Mouse (Mus musculus) embryonic facial prominence, embryonic 12.5 days (tissue): ENCODE measurements at regions not wholly inside any gene's neighbourhood (a gene's known extent, or its start where the extent isn't known, plus 50 kb on each side); places are given as distances from the start of the nearest gene placed in this dataset.

Source experiments
- ATAC-seq: fragments of 200-750 bp; cut with Nextera tagmentation; 2 replicates; pipeline ENCODE4 v1.8.0; 2017; ENCODE audit not compliant: insufficient number of reproducible peaks, insufficient read depth, low FRiP score, low TSS enrichment
- H3K27ac ChIP-seq: fragments of 300-500 bp; sonication (generic); 2 replicates; pipeline ENCODE4 v1.5.1; 2016; ENCODE audit warnings: mild to moderate bottlenecking
- H3K27me3 ChIP-seq: fragments of 300-500 bp; sonication (generic); 2 replicates; pipeline ENCODE4 v1.6.1; 2016; ENCODE audit warnings: mild to moderate bottlenecking, moderate library complexity
- H3K36me3 ChIP-seq: fragments of 300-500 bp; sonication (generic); 2 replicates; pipeline ENCODE4 v1.6.1; 2016; ENCODE audit warnings: mild to moderate bottlenecking
- H3K4me1 ChIP-seq: fragments of 300-500 bp; sonication (generic); 2 replicates; pipeline ENCODE4 v1.6.1; 2016
- H3K4me2 ChIP-seq: fragments of 300-500 bp; sonication (generic); replicated peaks from 2 replicates; pipeline ENCODE4 v1.6.1; 2016; ENCODE audit warnings: mild to moderate bottlenecking, moderate library complexity
- H3K4me3 ChIP-seq: fragments of 300-500 bp; sonication (generic); 2 replicates; pipeline ENCODE4 v1.5.1; 2016; ENCODE audit warnings: mild to moderate bottlenecking
- H3K9ac ChIP-seq: fragments of 300-500 bp; sonication (generic); 2 replicates; pipeline ENCODE4 v1.6.1; 2016; ENCODE audit warnings: mild to moderate bottlenecking, moderate library complexity
- H3K9me3 ChIP-seq: fragments of 300-500 bp; sonication (generic); 2 replicates; pipeline ENCODE4 v1.6.1; 2016; ENCODE audit warnings: mild to moderate bottlenecking, moderate library complexity
- WGBS: fragments of 180-500 bp; shearing (Covaris S2); methylation state at CpG from one replicate; pipeline ENCODE4 v1.1.7; 2016; 5-methylcytosine and 5-hydroxymethylcytosine counted together

- no peaks in the 10 kb centered on the region for H3K9me3 ChIP-seq
- 51% methylated on average over 3 of the region's 3 CpGs for WGBS
- peaks cover 12% of the 10 kb centered on the region for H3K4me1 ChIP-seq
- H3K36me3 ChIP-seq: no peaks in the 10 kb centered on the region
- no peak overlapping the region for H3K4me3 ChIP-seq
- H3K27ac ChIP-seq: no peak overlapping the region
- no peak overlapping the region for H3K9ac ChIP-seq
- no peak for ATAC-seq
- H3K4me2 ChIP-seq: no peak overlapping the region
- no peaks in the 10 kb centered on the region for H3K27me3 ChIP-seq
Measured at GRCm38 (mm10) chr17:45863031-45863430, 129.4 kb upstream of the 1600014C23Rik start.

GRCm38 (mm10) chr17:45859441-45859840 is 125.8 kb upstream of the 1600014C23Rik start:
- Histone ChIP-seq H3K27ac (no peak overlapping the region), H3K27me3 (no peaks in the 10 kb centered on the region), H3K4me3 (no peak overlapping the region), H3K4me1 (peaks cover 18% of the 10 kb centered on the region), H3K9ac (no peak overlapping the region), H3K9me3 (no peaks in the 10 kb centered on the region), H3K36me3 (no peaks in the 10 kb centered on the region), H3K4me2 (no peak overlapping the region)
- 85% methylated on average over 5 of the region's 5 CpGs for WGBS
- no peak for ATAC-seq

- no peak overlapping the region for H3K9ac ChIP-seq
- H3K27ac ChIP-seq: no peak overlapping the region
- no peaks in the 10 kb centered on the region for H3K9me3 ChIP-seq
- peaks cover 18% of the 10 kb centered on the region for H3K4me1 ChIP-seq
- peaks cover 4% of the 10 kb centered on the region; the same call in 1 of the 2 replicates for H3K27me3 ChIP-seq
- no peaks in the 10 kb centered on the region for H3K36me3 ChIP-seq
- no peak overlapping the region for H3K4me3 ChIP-seq
- no peak overlapping the region for H3K4me2 ChIP-seq
- no peak for ATAC-seq
- 80% methylated on average over 21 of the region's 21 CpGs for WGBS
Measured at GRCm38 (mm10) chr17:45853931-45854653, 120.4 kb upstream of the 1600014C23Rik start.

- Histone ChIP-seq H3K36me3 (no peaks in the 10 kb centered on the region), H3K9ac (no peak overlapping the region), H3K4me1 (peaks cover 18% of the 10 kb centered on the region), H3K27ac (no peak overlapping the region), H3K27me3 (peaks cover 4% of the 10 kb centered on the region; the same call in 1 of the 2 replicates), H3K4me2 (no peak overlapping the region), H3K9me3 (no peaks in the 10 kb centered on the region), H3K4me3 (no peak overlapping the region)
- whole genome bisulfite sequencing: 48% methylated on average over 5 of the region's 5 CpGs
- ATAC-seq: no peak
Measured at GRCm38 (mm10) chr17:45852402-45852801, 118.8 kb upstream of the 1600014C23Rik start.

GRCm38 (mm10) chr17:45851723-45852396 is 118.2 kb upstream of the 1600014C23Rik start:
- Histone ChIP-seq H3K4me2 (no peak overlapping the region), H3K27me3 (peaks cover 4% of the 10 kb centered on the region; the same call in 1 of the 2 replicates), H3K9ac (no peak overlapping the region), H3K4me3 (no peak overlapping the region), H3K4me1 (peaks cover 18% of the 10 kb centered on the region), H3K27ac (no peak overlapping the region), H3K9me3 (no peaks in the 10 kb centered on the region), H3K36me3 (no peaks in the 10 kb centered on the region)
- no peak for ATAC-seq
- 48% methylated on average over 8 of the region's 8 CpGs for WGBS

GRCm38 (mm10) chr17:45850976-45851375 is 117.3 kb upstream of the 1600014C23Rik start:
- H3K4me1 ChIP-seq: peaks cover 10% of the 10 kb centered on the region
- H3K4me3 ChIP-seq: no peak overlapping the region
- 76% methylated on average over 6 of the region's 6 CpGs for WGBS
- no peaks in the 10 kb centered on the region for H3K36me3 ChIP-seq
- peaks cover 1% of the 10 kb centered on the region for H3K9me3 ChIP-seq
- peaks cover 4% of the 10 kb centered on the region; the same call in 1 of the 2 replicates for H3K27me3 ChIP-seq
- no peak for ATAC-seq
- no peak overlapping the region for H3K4me2 ChIP-seq
- no peak overlapping the region for H3K27ac ChIP-seq
- H3K9ac ChIP-seq: no peak overlapping the region

- Histone ChIP-seq H3K4me2 (no peak overlapping the region), H3K36me3 (no peaks in the 10 kb centered on the region), H3K27ac (no peak overlapping the region), H3K27me3 (peaks cover 4% of the 10 kb centered on the region; the same call in 1 of the 2 replicates), H3K9ac (no peak overlapping the region), H3K4me3 (no peak overlapping the region), H3K9me3 (peaks cover 4% of the 10 kb centered on the region), H3K4me1 (peaks cover 2% of the 10 kb centered on the region)
- 66% methylated on average over 5 of the region's 5 CpGs for WGBS
- ATAC-seq: no peak
Measured at GRCm38 (mm10) chr17:45850174-45850573, 116.5 kb upstream of the 1600014C23Rik start.

GRCm38 (mm10) chr17:45848605-45849004 is 115.0 kb upstream of the 1600014C23Rik start:
- ATAC-seq: no peak
- 21% methylated on average over 8 of the region's 8 CpGs for WGBS
- Histone ChIP-seq H3K4me2 (no peak overlapping the region), H3K9ac (no peak overlapping the region), H3K27me3 (peaks cover 4% of the 10 kb centered on the region; the same call in 1 of the 2 replicates), H3K4me3 (no peak overlapping the region), H3K9me3 (peaks cover 4% of the 10 kb centered on the region), H3K4me1 (no peaks in the 10 kb centered on the region), H3K27ac (no peak overlapping the region), H3K36me3 (no peaks in the 10 kb centered on the region)

GRCm38 (mm10) chr17:45847701-45848378 is 114.2 kb upstream of the 1600014C23Rik start:
- WGBS: 88% methylated on average over 14 of the region's 14 CpGs
- Histone ChIP-seq H3K27me3 (no peaks in the 10 kb centered on the region), H3K4me3 (no peak overlapping the region), H3K4me2 (no peak overlapping the region), H3K9me3 (peaks cover 9% of the 10 kb centered on the region), H3K36me3 (no peaks in the 10 kb centered on the region), H3K9ac (no peak overlapping the region), H3K4me1 (no peaks in the 10 kb centered on the region), H3K27ac (no peak overlapping the region)
- no peak for ATAC-seq

GRCm38 (mm10) chr17:45845832-45846231 is 112.2 kb upstream of the 1600014C23Rik start:
- H3K27ac ChIP-seq: no peak overlapping the region
- ATAC-seq: no peak
- peaks cover 13% of the 10 kb centered on the region for H3K9me3 ChIP-seq
- H3K4me1 ChIP-seq: no peaks in the 10 kb centered on the region
- H3K4me3 ChIP-seq: no peak overlapping the region
- H3K27me3 ChIP-seq: no peaks in the 10 kb centered on the region
- 87% methylated on average over 5 of the region's 5 CpGs for WGBS
- H3K9ac ChIP-seq: no peak overlapping the region
- no peak overlapping the region for H3K4me2 ChIP-seq
- H3K36me3 ChIP-seq: no peaks in the 10 kb centered on the region

- H3K27me3 ChIP-seq: no peaks in the 10 kb centered on the region
Measured at GRCm38 (mm10) chr17:45836731-45837130, 103.1 kb upstream of the 1600014C23Rik start.

More at GRCm38 (mm10) chr17:45836731-45837130, 103.1 kb upstream of the 1600014C23Rik start:
- Histone ChIP-seq H3K9ac (no peak overlapping the region), H3K4me2 (no peak overlapping the region), H3K9me3 (no peaks in the 10 kb centered on the region), H3K27ac (no peak overlapping the region), H3K36me3 (no peaks in the 10 kb centered on the region), H3K4me3 (no peak overlapping the region), H3K4me1 (peaks cover 12% of the 10 kb centered on the region; the same call in 1 of the 2 replicates)
- ATAC-seq: no peak
- 67% methylated on average over 7 of the region's 7 CpGs for WGBS
